Mouse (Mus musculus) frontal cortex, postnatal 14 days (tissue): Measurements from ENCODE around the gene Gm9803.

ENCODE experiments used
- DNase-seq, 2 experiments: peaks; one replicate each; pipeline ENCODE4 v3.0.0; 2022; ENCODE audit warnings: low spot score in 2 of 2

The Gm9803 gene

DNA sequence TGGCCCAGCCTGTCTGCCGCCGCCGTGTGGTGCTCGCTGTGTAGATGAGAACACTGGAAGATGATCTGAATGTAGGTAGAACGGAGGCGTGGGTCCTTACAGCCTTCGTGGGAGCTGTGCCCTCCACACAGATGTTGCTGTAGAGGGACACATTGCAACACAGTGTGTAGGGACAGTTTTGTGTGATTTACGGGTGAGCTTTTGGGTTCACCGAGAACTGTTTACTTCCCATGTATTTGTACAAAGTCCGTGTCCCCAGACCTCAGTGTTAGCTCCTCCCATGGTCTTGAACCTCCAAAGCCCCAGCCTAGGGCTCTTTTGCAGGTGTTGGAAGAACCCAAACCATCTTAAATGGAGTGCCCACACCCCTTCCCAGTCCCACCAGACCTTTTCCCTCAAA, 10.9 kb upstream of the Gm9803 start:
- DNase-seq, result no peak

DNA sequence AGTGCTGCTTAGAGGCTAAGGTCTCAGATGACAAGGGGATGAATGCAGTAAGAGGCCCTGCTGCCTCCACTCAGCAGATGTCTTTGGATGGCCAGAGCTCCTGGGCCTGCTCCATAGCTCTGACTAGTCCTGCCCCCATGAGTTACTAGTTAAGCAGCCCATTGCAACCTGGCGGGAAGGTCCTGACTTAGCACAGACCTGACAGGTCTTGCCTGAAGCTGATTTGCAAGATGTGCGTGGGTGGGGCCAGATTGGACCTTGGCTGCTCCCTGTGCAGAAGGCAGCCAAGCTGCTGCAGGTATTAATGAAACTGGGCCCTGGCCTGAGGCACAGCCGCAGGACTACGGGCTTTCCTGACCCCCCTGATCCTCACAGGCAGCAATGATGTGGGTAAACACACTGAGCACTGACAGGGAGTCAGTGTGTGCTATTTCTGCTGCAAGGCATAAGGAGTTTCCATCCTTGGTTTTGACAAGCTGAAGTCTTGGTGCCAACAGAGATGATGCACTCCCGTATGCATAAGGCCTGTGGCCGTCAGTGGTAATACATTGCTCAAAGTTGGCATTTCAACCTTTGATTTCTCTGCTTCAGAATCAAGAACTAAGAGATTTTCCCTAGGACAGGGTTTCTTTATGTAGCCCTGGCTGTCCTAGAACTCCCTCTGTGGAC, 6.8 kb upstream of the Gm9803 start:
- no peak for DNase-seq

GRCm38 (mm10) chr10:43517836-43518235, 6.0 kb upstream of the Gm9803 start:
- no peak for DNase-seq

GRCm38 (mm10) chr10:43518368-43518767, 5.5 kb upstream of the Gm9803 start:
- DNase-seq, result no peak

DNA sequence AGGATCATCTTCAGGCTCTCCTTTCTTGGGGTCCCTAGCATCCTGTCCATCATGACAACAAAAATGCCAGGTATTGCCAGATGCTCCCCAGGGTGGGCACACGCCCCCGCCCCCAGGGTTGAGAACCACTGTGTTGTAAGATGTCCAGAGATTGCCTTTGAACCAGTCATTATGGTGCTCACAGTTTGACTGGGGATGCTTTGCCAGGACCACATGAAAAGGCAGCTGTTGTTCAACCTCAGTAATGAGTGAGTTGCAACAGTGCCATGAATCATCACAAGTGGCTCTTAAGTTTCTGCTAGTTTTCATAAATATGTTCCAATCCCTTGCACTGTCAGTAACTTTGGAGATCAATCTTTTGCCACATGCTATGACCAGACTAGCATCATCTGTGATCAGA, 3.9 kb upstream of the Gm9803 start:
- DNase-seq, result no peak

- peak in 1 of 2 experiments; percentile 16 for DNase-seq
Observed at GRCm38 (mm10) chr10:43527283-43528269, 3.7 kb downstream of the Gm9803 start.

DNA sequence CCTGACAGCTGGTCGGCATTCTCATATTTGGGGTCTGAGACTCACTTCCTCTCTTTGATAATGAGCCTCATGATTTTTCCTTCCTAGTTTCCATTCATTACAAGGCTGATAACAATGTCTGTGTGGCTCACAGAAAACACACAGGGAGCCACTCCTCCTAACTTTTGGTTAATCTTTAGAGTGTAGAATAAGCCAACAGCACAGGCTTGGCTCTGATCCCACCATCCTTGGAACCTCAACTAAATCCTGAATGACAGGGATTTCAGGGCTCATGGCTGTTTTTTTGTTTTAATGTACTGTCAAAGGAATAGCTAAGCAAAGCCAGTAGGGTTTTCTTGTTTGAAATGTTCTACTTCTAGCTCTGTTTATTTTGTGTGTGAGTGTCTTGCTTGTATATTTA, 10.5 kb downstream of the Gm9803 start:
- no peak for DNase-seq

GRCm38 (mm10) chr10:43537652-43538051, 13.8 kb downstream of the Gm9803 start:
- no peak for DNase-seq

DNA sequence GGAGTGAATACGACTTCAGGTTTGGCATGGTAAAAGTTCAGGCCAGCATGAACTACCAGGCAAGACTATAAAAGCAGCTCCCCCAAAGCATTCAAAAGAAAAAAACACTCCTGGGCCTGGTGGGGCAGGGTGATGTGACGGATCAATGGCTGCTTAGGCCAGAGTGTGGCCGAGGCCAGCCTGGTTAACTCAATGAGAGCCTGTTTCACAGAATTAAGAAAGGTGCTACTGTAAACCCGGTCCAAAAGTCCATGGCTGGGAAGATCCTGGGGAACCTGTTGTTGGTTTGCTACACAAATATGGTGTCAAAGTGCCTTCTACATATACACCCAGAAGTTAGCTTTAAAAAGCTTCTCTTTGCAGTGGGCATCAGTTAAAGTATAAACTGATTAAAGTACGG, 14.9 kb downstream of the Gm9803 start:
- DNase-seq, result no peak

DNA sequence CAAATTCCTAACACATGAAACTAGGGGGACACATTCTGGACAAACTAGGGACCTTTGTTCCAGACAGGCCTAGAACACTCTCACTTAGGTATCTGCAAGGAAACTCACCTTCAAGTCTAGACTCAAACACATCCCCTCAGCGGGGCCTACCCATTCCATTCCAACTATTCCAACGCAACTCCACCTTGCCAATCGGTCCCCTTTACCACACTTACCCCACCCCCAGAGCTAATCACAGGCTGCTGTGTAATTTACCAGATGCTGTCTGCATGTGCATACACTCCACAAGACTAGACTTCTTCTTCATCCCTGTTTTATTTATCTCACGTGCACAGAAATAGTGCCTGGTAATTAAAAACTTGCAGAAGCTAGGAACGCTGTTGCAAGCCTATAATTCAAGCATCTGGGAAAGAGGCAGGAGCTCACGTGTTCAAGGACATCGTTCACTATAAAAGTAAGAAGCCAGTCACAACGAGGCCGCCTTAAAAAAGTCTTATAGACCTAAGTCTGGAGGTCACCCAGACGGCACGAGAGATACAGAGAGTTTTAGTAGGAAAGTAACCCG, 15.9 kb downstream of the Gm9803 start:
- no peak for DNase-seq

DNA sequence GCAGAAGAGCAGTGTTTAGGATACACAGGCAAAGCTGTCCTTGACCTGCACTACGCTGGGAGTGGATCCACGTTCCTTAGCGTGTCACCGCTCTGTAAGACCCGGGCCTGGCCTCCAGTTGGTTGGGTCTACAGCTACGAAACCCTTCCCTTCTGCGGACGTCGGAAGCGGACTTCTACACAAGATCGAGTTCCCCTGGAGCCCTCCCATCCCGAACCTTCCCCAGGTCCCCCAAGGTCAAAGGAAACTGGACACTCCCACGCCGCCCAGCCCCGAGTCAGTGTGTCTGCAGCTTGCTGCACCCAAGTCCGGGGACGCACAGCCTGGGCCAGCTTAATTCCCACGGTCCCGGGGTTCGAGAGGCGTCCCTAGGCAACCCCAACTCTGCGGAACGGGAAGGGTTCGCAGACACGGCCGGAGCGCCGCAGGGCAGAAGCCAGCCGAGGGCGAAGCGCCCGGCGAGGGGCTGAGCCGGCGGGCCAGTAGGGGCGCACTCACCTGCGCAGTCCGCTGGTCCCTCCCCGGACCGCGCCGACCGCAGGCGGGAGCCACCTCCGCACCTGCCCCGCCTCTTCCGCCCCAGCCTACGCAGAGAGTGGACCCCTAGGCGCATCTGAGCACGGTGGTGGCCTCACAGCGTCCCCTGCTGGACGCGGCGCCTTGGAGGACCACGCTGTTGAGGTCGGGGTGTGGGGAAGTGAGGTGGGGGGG, 16.7 kb downstream of the Gm9803 start, which contains the start of gene 1700021F05Rik:
Gene 1700021F05Rik, minus strand, starts transcription at position 553 of the 711 bp plus-strand sequence.
- DNase-seq, result peak; percentile 87 to 89

- no peak for DNase-seq
Observed at GRCm38 (mm10) chr10:43541153-43541544, 17.3 kb downstream of the Gm9803 start.

GRCm38 (mm10) chr10:43549411-43549810, 25.5 kb downstream of the Gm9803 start:
- no peak for DNase-seq

- DNase-seq, result no peak
Observed at GRCm38 (mm10) chr10:43550923-43551322, 27.0 kb downstream of the Gm9803 start.

DNA sequence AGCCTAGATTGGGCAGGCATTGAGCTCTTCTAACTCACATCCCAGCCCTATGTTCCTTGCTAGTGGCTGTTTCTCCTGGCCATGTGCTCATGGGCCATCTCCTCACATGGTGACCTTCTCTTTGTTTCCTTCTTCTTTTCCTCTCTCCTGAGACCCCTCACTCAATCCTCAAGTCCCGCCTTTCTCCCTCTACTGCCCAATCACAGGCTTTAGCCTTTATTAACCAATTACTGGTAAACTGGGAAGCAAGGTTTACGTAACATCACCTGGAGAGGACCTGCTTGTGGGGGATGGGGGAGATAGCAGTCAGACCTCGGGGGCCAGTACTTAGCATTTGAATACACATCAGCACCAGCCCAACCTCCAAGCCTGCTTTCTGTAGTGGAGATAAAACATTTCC, 27.5 kb downstream of the Gm9803 start:
- DNase-seq, result no peak

DNA sequence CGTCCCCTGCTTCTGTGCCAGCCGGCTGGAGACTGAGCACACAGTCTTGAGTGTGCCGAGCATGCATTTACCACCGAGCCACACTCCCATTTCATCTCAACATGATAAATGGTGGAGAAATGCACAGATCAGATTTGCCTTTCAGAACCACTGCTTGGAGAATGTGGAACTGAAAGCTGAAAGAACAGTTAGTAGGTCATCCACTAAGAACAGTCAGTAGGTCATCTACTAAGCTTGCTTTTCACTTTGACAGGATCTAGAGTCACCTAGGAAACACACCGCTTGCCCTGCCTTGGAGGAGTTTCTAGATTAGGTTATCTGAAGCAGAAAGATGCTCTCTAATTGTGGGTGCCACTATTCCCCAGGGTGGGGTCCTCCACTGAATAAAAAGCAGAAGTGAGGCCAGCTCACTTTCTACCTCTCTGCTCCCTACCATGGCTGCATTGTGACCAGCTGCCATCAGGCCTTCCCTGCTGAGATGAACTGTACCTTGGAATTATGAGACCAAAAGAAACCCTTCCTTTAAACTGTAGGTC, 33.8 kb downstream of the Gm9803 start:
- no peak for DNase-seq

DNA sequence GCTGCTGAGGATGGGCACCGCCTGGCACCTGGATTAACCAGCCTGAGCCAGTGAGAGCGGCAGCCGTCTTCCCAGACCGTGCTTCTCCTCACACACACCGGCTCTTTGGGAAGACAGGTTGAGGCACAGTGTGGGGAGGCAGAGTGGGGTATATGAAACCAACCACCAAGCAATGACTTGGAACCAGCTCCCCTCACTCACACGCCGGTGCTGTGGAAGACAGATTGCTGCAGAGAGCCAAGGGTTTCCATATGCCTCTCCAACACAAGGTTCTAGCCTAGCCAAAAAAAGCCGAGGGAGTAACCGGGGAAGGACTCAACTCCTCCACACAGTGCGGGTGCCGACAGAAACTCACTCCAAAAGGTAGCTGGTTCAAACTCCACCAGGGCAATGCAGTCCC, 35.4 kb downstream of the Gm9803 start:
- DNase-seq, result no peak

DNA sequence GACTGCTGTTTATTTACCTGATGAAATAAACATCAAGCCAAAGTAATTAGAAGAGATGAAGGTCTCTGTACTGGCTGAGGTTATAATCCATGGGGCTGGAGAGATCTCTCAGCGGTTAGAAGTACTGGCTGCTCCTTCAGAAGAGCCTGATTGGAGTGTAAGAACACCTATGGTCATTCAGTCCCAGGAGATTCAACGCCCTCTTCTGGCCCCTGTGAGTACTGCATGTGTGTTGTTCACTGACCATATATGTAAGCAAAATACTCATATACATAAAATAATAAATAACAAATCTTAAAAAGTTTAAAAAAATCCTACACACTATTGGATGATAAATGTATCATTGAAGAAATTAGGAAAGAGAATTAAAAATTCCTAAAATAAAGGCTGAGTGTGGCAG, 36.9 kb downstream of the Gm9803 start:
- DNase-seq, result no peak

DNA sequence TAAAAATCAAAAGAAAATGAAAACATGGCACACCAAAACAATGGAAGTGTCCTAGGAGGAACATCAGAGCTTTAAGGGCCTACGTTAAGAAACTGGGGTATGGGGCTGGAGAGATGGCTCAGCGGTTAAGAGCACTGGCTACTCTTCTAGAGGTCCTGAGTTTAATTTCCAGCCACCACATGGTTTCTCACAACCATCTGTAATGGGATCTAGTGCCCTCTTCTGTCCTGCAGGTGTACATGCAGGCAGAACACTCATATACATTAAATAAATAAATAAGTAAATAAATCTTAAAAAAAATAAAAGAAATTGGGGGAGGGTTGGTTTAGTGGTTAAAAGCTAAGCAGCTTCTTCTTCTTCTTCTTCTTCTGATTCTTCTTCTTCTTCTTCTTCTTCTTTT, 37.4 kb downstream of the Gm9803 start:
- no peak for DNase-seq
